Mouse (Mus musculus) liver, embryonic 12.5 days (tissue): ENCODE measurements around the gene Dennd5b. TPM values are rescaled to one million over a fixed set of nuclear protein-coding genes. Genes with fewer than 3 reads are reported as not detected.
"Not testable (repeated sequence)": the region's sequence is repeated elsewhere in the genome, so short reads cannot be mapped to it uniquely, and the experiment has no call there.

ENCODE experiments used
- ATAC-seq: fragments of 200-750 bp; cut with Nextera tagmentation; 2 replicates; pipeline ENCODE4 v1.8.0; 2017; ENCODE audit warnings: moderate number of reproducible peaks, mild to moderate bottlenecking, moderate library complexity
- H3K27ac ChIP-seq: fragments of 300-500 bp; sonication (generic); 2 replicates; pipeline ENCODE4 v1.5.1; 2016; ENCODE audit warnings: mild to moderate bottlenecking
- H3K27me3 ChIP-seq: fragments of 300-500 bp; sonication (generic); replicated peaks from 2 replicates; pipeline ENCODE4 v1.6.1; 2016; ENCODE audit warnings: mild to moderate bottlenecking, moderate library complexity
- H3K36me3 ChIP-seq: fragments of 300-500 bp; sonication (generic); 2 replicates; pipeline ENCODE4 v1.6.1; 2016; ENCODE audit warnings: mild to moderate bottlenecking, moderate library complexity
- H3K4me1 ChIP-seq: fragments of 300-500 bp; sonication (generic); 2 replicates; pipeline ENCODE4 v1.6.1; 2016
- H3K4me2 ChIP-seq: fragments of 300-500 bp; sonication (generic); 2 replicates; pipeline ENCODE4 v1.6.1; 2016; ENCODE audit warnings: mild to moderate bottlenecking, moderate library complexity
- H3K4me3 ChIP-seq: fragments of 300-500 bp; sonication (generic); 2 replicates; pipeline ENCODE4 v1.5.1; 2016; ENCODE audit warnings: mild to moderate bottlenecking, moderate library complexity
- H3K9ac ChIP-seq: fragments of 300-500 bp; sonication (generic); 2 replicates; pipeline ENCODE4 v1.6.1; 2016; ENCODE audit warnings: mild to moderate bottlenecking, moderate library complexity
- H3K9me3 ChIP-seq: fragments of 300-500 bp; sonication (generic); replicated peaks from 2 replicates; pipeline ENCODE4 v1.6.1; 2016; ENCODE audit warnings: mild to moderate bottlenecking, moderate library complexity
- WGBS: fragments of 180-500 bp; shearing (Covaris S2); methylation state at CpG from one replicate; pipeline ENCODE4 v1.1.7; 2016; ENCODE audit not compliant: insufficient replicate concordance; 5-methylcytosine and 5-hydroxymethylcytosine counted together
- polyA plus RNA-seq: library from polyadenylated mRNA; unstranded; fragments of >200 nt; fragmentation: Nextera tagmentation; extraction: Ambion mirVana; gene quantifications from 2 replicates; pipeline ENCODE4 v1.2.1, GENCODE M21; 2016

The Dennd5b gene
- polyA plus RNA-seq, 1 experiment from 2014 or later: 6.0 TPM

GRCm38 (mm10) chr6:148942406-148942805, 159.1 kb downstream of the Dennd5b start:
- peaks cover 15% of the 10 kb centered on the region for H3K36me3 ChIP-seq
- whole genome bisulfite sequencing: 77% methylated on average over 4 of the region's 4 CpGs
- H3K27me3 ChIP-seq: no peaks in the 10 kb centered on the region
- H3K4me1 ChIP-seq: peaks cover 53% of the 10 kb centered on the region
- no peak overlapping the region for H3K27ac ChIP-seq
- ATAC-seq: no peak
- H3K9me3 ChIP-seq: no peaks in the 10 kb centered on the region
- H3K4me3 ChIP-seq: no peak overlapping the region
- H3K9ac ChIP-seq: no peak overlapping the region
- no peak overlapping the region for H3K4me2 ChIP-seq

- H3K9me3 ChIP-seq: no peaks in the 10 kb centered on the region
- H3K4me1 ChIP-seq: peaks cover 49% of the 10 kb centered on the region
- no peak overlapping the region for H3K4me2 ChIP-seq
- 59% methylated on average over 5 of the region's 5 CpGs for WGBS
- no peak for ATAC-seq
- no peak overlapping the region for H3K9ac ChIP-seq
- H3K27ac ChIP-seq: no peak overlapping the region
- peaks cover 15% of the 10 kb centered on the region for H3K36me3 ChIP-seq
- no peaks in the 10 kb centered on the region for H3K27me3 ChIP-seq
- H3K4me3 ChIP-seq: no peak overlapping the region
These were observed 159.6 kb downstream of the Dennd5b start for GRCm38 (mm10) chr6:148941880-148942279.

- 63% methylated on average over 2 of the region's 3 CpGs for WGBS
- Histone ChIP-seq H3K4me1 (peaks cover 53% of the 10 kb centered on the region), H3K36me3 (peaks cover 15% of the 10 kb centered on the region)
- not testable (repeated sequence) for H3K27me3 ChIP-seq, H3K27ac ChIP-seq, H3K4me3 ChIP-seq, H3K4me2 ChIP-seq, H3K9ac ChIP-seq, H3K9me3 ChIP-seq, ATAC-seq
These were observed 161.1 kb downstream of the Dennd5b start for GRCm38 (mm10) chr6:148940383-148940782.

Other genes with a start within 250 kb of the Dennd5b start
- 9.7 and 10.8 TPM in 2 replicates for gene Caprin2, start 205.4 kb downstream of the Dennd5b start, polyA plus RNA-seq
- gene Sinhcaf, start 155.2 kb downstream of the Dennd5b start, polyA plus RNA-seq: 44.0 and 45.4 TPM in 2 replicates
- not detected in 2 replicates for gene Gm10203, start 28.5 kb upstream of the Dennd5b start, polyA plus RNA-seq
- 11.8 and 12.0 TPM in 2 replicates for gene Etfbkmt, start 38.2 kb upstream of the Dennd5b start, polyA plus RNA-seq
- 8.6 and 9.2 TPM in 2 replicates for gene Amn1, start 87.0 kb upstream of the Dennd5b start, polyA plus RNA-seq
- gene Resf1, start 207.7 kb upstream of the Dennd5b start, polyA plus RNA-seq: 34.5 and 35.0 TPM in 2 replicates